Mouse (Mus musculus): Measurements from ENCODE around the gene Tmem88b.

- no peak for TF ChIP-seq CTCF (IDR thresholded peaks at IDR 0.05)
- TF ChIP-seq POLR2A (IDR thresholded peaks at IDR 0.05; ENCODE audit: insufficient read depth, low read depth, low read length) = no peak
Observed at GRCm38 (mm10) chr4:155746036-155746548, 39.6 kb downstream of the Tmem88b start.
